Mouse (Mus musculus) bone marrow, adult 2 months (tissue): ENCODE results near the gene Prelid1. TPM values are rescaled to one million over a fixed set of nuclear protein-coding genes. Genes with fewer than 3 reads are reported as not detected.

ENCODE experiments used
- H3K27ac ChIP-seq: fragments of 200-500 bp; 2 replicates; pipeline ENCODE4 v1.5.1; 2012; ENCODE audit warnings: low read depth, mild to moderate bottlenecking, control low read depth, inconsistent platforms, low read length; ENCODE audit not compliant: control insufficient read depth, poor library complexity, insufficient read depth
- H3K4me1 ChIP-seq: fragments of 200-500 bp; 2 replicates; pipeline ENCODE4 v1.6.1; 2011; ENCODE audit warnings: low read length; ENCODE audit not compliant: control insufficient read depth, insufficient read depth
- H3K4me3 ChIP-seq: fragments of 200-500 bp; replicated peaks from 2 replicates; pipeline ENCODE3; 2011; ENCODE audit warnings: mild to moderate bottlenecking, low read depth, low read length, control low read depth; ENCODE audit not compliant: control insufficient read depth
- CTCF ChIP-seq: fragments of 200-500 bp; IDR thresholded peaks from 2 replicates; pipeline ENCODE4 v1.5.1; 2011; ENCODE audit warnings: low read length, control low read depth; ENCODE audit not compliant: control insufficient read depth, insufficient read depth
- POLR2A ChIP-seq: fragments of 200-500 bp; IDR thresholded peaks from 2 replicates; pipeline ENCODE4 v1.6.1; 2011; ENCODE audit warnings: low read depth, mild to moderate bottlenecking, control low read depth, low read length, borderline replicate concordance; ENCODE audit not compliant: control insufficient read depth
- WGBS: fragments of 180-500 bp; shearing (Covaris S2); methylation state at CpG from one replicate; pipeline ENCODE4 v1.1.7; 2018; 5-methylcytosine and 5-hydroxymethylcytosine counted together
- polyA plus RNA-seq: library from polyadenylated mRNA; stranded (reverse); fragments of >200 nt; gene quantifications from 2 replicates; pipeline ENCODE4 v1.2.4, GENCODE M21; 2011; ENCODE audit warnings: low replicate concordance; ENCODE audit not compliant: missing spikeins, insufficient read depth, insufficient read length

Prelid1 gene
- polyA plus RNA-seq, 1 experiment = 109 TPM

GRCm38 (mm10) chr13:55368401-55368800 is 48.1 kb downstream of the Prelid1 start:
- WGBS = 57% methylated on average over 7 of the region's 7 CpGs
- H3K27ac ChIP-seq = no peak overlapping the region
- no peak overlapping the region for H3K4me3 ChIP-seq
- TF ChIP-seq CTCF = peak; percentile 36; the same call in 1 of the 2 replicates
- no peak for TF ChIP-seq POLR2A
- peaks cover 17% of the 10 kb centered on the region for H3K4me1 ChIP-seq

GRCm38 (mm10) chr13:55369531-55370114 is 49.3 kb downstream of the Prelid1 start, which contains the start of gene Rgs14:
Gene Rgs14, plus strand, starts transcription at chr13:55369732.
- 0% methylated on average over 13 of the region's 13 CpGs for WGBS
- no peak for TF ChIP-seq CTCF
- TF ChIP-seq POLR2A = peak; percentile 79; the same call in 1 of the 2 replicates
- peaks cover 19% of the 10 kb centered on the region for H3K4me1 ChIP-seq
- H3K27ac ChIP-seq = peak within 1 kb of the TSS; percentile 94
- peak within 1 kb of the TSS; percentile 75 for H3K4me3 ChIP-seq

GRCm38 (mm10) chr13:55370234-55370633 is 49.9 kb downstream of the Prelid1 start:
- Histone ChIP-seq H3K4me3 (peak overlapping the region; percentile 75), H3K27ac (peak overlapping the region; percentile 94), H3K4me1 (peaks cover 19% of the 10 kb centered on the region)
- WGBS = 9% methylated on average over 3 of the region's 3 CpGs
- TF ChIP-seq POLR2A = no peak
- no peak for TF ChIP-seq CTCF

GRCm38 (mm10) chr13:55371007-55371681 is 50.8 kb downstream of the Prelid1 start:
- H3K4me3 ChIP-seq = peak overlapping the region; percentile 52
- WGBS = 61% methylated on average over 8 of the region's 8 CpGs
- TF ChIP-seq POLR2A = no peak
- no peak for TF ChIP-seq CTCF
- peak overlapping the region; percentile 39; the same call in 1 of the 2 replicates for H3K27ac ChIP-seq
- peaks cover 19% of the 10 kb centered on the region for H3K4me1 ChIP-seq

GRCm38 (mm10) chr13:55371740-55372139 is 51.4 kb downstream of the Prelid1 start:
- no peak overlapping the region for H3K27ac ChIP-seq
- WGBS = 71% methylated on average over 5 of the region's 5 CpGs
- TF ChIP-seq POLR2A (no peak), CTCF (no peak)
- peak overlapping the region; percentile 38 for H3K4me3 ChIP-seq
- peaks cover 19% of the 10 kb centered on the region for H3K4me1 ChIP-seq

- Histone ChIP-seq H3K4me1 (peaks cover 14% of the 10 kb centered on the region), H3K4me3 (no peak overlapping the region), H3K27ac (no peak overlapping the region)
- no peak for TF ChIP-seq POLR2A
- no peak for TF ChIP-seq CTCF
- WGBS = 72% methylated on average over 6 of the region's 6 CpGs
Observed at GRCm38 (mm10) chr13:55374206-55374924, 54.1 kb downstream of the Prelid1 start.

Other genes with a start within 250 kb of the Prelid1 start
- 48.4 and 70.3 TPM in 2 replicates for gene Uimc1, start 220.2 kb upstream of the Prelid1 start, polyA plus RNA-seq
- gene Zfp346, start 215.2 kb upstream of the Prelid1 start, polyA plus RNA-seq = 12.2 and 19.8 TPM in 2 replicates
- not detected in 2 replicates for gene Gm17617, start 187.0 kb upstream of the Prelid1 start, polyA plus RNA-seq
- not detected in 2 replicates for gene Fgfr4, start 167.9 kb upstream of the Prelid1 start, polyA plus RNA-seq
- gene Nsd1, start 110.7 kb upstream of the Prelid1 start, polyA plus RNA-seq = 20.1 and 45.9 TPM in 2 replicates
- 119 and 194 TPM in 2 replicates for gene Rab24, start 1.4 kb downstream of the Prelid1 start, polyA plus RNA-seq
- gene Mxd3, start 9.3 kb downstream of the Prelid1 start, polyA plus RNA-seq = 46.2 and 59.0 TPM in 2 replicates
- gene Lman2, start 42.3 kb downstream of the Prelid1 start, polyA plus RNA-seq = 31.3 and 50.1 TPM in 2 replicates
- gene Rgs14, start 49.2 kb downstream of the Prelid1 start, polyA plus RNA-seq = 20.6 and 51.6 TPM in 2 replicates
- 6.7 TPM in 1 of 2 replicates, not detected in the other for gene Slc34a1, start 77.7 kb downstream of the Prelid1 start, polyA plus RNA-seq
- gene Pfn3, start 94.7 kb downstream of the Prelid1 start, polyA plus RNA-seq = not detected in 2 replicates
- 1.3 TPM in 2 replicates for gene F12, start 106.3 kb downstream of the Prelid1 start, polyA plus RNA-seq
- 64.8 and 109 TPM in 2 replicates for gene Grk6, start 124.6 kb downstream of the Prelid1 start, polyA plus RNA-seq
- 3.1 and 4.1 TPM in 2 replicates for gene Prr7, start 143.8 kb downstream of the Prelid1 start, polyA plus RNA-seq
- 2.2 and 3.5 TPM in 2 replicates for gene Dbn1, start 167.6 kb downstream of the Prelid1 start, polyA plus RNA-seq
- 21.9 and 89.6 TPM in 2 replicates for gene Pdlim7, start 193.2 kb downstream of the Prelid1 start, polyA plus RNA-seq
- gene Dok3, start 208.8 kb downstream of the Prelid1 start, polyA plus RNA-seq = 80.8 and 191 TPM in 2 replicates
- gene Ddx41, start 216.2 kb downstream of the Prelid1 start, polyA plus RNA-seq = 21.4 and 40.3 TPM in 2 replicates